Mouse (Mus musculus) forebrain, embryonic 13.5 days (tissue): Measurements from ENCODE around the gene Rbp1. TPM values are rescaled to one million over a fixed set of nuclear protein-coding genes. Genes with fewer than 3 reads are reported as not detected.

ENCODE experiments used
- ATAC-seq: fragments of 200-750 bp; cut with Nextera tagmentation; 2 replicates; pipeline ENCODE4 v1.8.0; 2017
- H3K27ac ChIP-seq: fragments of 300-500 bp; sonication (generic); 2 replicates; pipeline ENCODE4 v1.5.1; 2015; ENCODE audit warnings: inconsistent platforms, mild to moderate bottlenecking, moderate library complexity
- H3K27me3 ChIP-seq: fragments of 300-500 bp; sonication (generic); 2 replicates; pipeline ENCODE4 v1.6.1; 2015; ENCODE audit warnings: mild to moderate bottlenecking, inconsistent platforms
- H3K36me3 ChIP-seq: fragments of 300-500 bp; sonication (generic); 2 replicates; pipeline ENCODE4 v1.6.1; 2015; ENCODE audit warnings: mild to moderate bottlenecking, inconsistent platforms; ENCODE audit not compliant: poor library complexity, severe bottlenecking
- H3K4me1 ChIP-seq: fragments of 300-500 bp; sonication (generic); 2 replicates; pipeline ENCODE4 v1.6.1; 2015; ENCODE audit warnings: inconsistent platforms
- H3K4me2 ChIP-seq: fragments of 300-500 bp; sonication (generic); 2 replicates; pipeline ENCODE4 v1.6.1; 2015; ENCODE audit warnings: inconsistent platforms, mild to moderate bottlenecking, moderate library complexity
- H3K4me3 ChIP-seq: fragments of 300-500 bp; sonication (generic); 2 replicates; pipeline ENCODE4 v1.5.1; 2015; ENCODE audit warnings: mild to moderate bottlenecking, inconsistent platforms
- H3K9ac ChIP-seq: fragments of 300-500 bp; sonication (generic); 2 replicates; pipeline ENCODE4 v1.6.1; 2015; ENCODE audit warnings: mild to moderate bottlenecking, inconsistent platforms
- H3K9me3 ChIP-seq: fragments of 300-500 bp; sonication (generic); replicated peaks from 2 replicates; pipeline ENCODE4 v1.6.1; 2016; ENCODE audit warnings: inconsistent platforms
- WGBS: fragments of 180-500 bp; shearing (Covaris S2); methylation state at CpG from one replicate; pipeline ENCODE4 v1.1.7; 2015; 5-methylcytosine and 5-hydroxymethylcytosine counted together
- polyA plus RNA-seq: library from polyadenylated mRNA; unstranded; fragments of >200 nt; fragmentation: Nextera tagmentation; extraction: Ambion mirVana; gene quantifications from 2 replicates; pipeline ENCODE4 v1.2.1, GENCODE M21; 2015

The Rbp1 gene
- polyA plus RNA-seq, 1 experiment from 2014 or later = 72.9 TPM

GRCm38 (mm10) chr9:98480172-98480749 is 57.5 kb downstream of the Rbp1 start:
- Histone ChIP-seq H3K4me2 (no peak overlapping the region), H3K9me3 (no peaks in the 10 kb centered on the region), H3K27me3 (no peaks in the 10 kb centered on the region), H3K9ac (no peak overlapping the region), H3K27ac (no peak overlapping the region), H3K4me1 (no peaks in the 10 kb centered on the region), H3K36me3 (no peaks in the 10 kb centered on the region), H3K4me3 (no peak overlapping the region)
- no peak for ATAC-seq
- WGBS = 88% methylated on average over 2 of the region's 2 CpGs

DNA sequence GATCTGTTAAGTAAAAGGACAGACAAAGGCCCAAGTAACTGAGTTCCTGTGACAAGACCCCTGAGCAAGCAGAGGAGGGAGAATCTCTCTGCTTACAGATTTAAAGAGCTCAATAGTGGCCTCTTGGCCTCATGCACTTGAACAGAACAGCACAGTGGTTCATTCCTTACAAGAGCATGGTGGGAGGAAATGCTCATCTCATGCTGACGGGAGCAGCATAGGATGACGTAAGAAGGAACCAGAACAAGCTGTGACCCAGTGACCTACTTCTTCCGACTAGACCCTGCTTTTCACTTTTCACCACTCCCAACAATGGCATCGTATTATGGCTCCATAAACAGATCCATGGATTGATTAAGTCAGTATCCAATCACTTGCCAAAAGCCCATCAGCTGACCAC is 59.5 kb downstream of the Rbp1 start:
- H3K27me3 ChIP-seq = no peaks in the 10 kb centered on the region
- H3K4me1 ChIP-seq = no peaks in the 10 kb centered on the region
- no peak overlapping the region for H3K9ac ChIP-seq
- no peak overlapping the region for H3K27ac ChIP-seq
- ATAC-seq = no peak
- H3K9me3 ChIP-seq = no peaks in the 10 kb centered on the region
- 83% methylated on average over 4 of the region's 4 CpGs for WGBS
- no peak overlapping the region for H3K4me2 ChIP-seq
- no peak overlapping the region for H3K4me3 ChIP-seq
- H3K36me3 ChIP-seq = no peaks in the 10 kb centered on the region

GRCm38 (mm10) chr9:98485020-98485419 is 62.3 kb downstream of the Rbp1 start:
- Histone ChIP-seq H3K9ac (no peak overlapping the region), H3K4me3 (no peak overlapping the region), H3K9me3 (no peaks in the 10 kb centered on the region), H3K4me2 (no peak overlapping the region), H3K4me1 (no peaks in the 10 kb centered on the region), H3K36me3 (no peaks in the 10 kb centered on the region), H3K27me3 (no peaks in the 10 kb centered on the region), H3K27ac (no peak overlapping the region)
- ATAC-seq = no peak
- WGBS = 86% methylated on average over 7 of the region's 7 CpGs

GRCm38 (mm10) chr9:98485815-98486214 is 63.1 kb downstream of the Rbp1 start, which contains the start of gene Rbp2:
Rbp2 (plus strand) TSS chr9:98486115.
- no peak within 1 kb of the TSS for H3K4me2 ChIP-seq
- 90% methylated on average over 3 of the region's 3 CpGs for WGBS
- ATAC-seq = no peak
- no peaks in the 10 kb centered on the region for H3K27me3 ChIP-seq
- no peak within 1 kb of the TSS for H3K9ac ChIP-seq
- no peak within 1 kb of the TSS for H3K4me3 ChIP-seq
- H3K36me3 ChIP-seq = no peaks in the 10 kb centered on the region
- no peak within 1 kb of the TSS for H3K27ac ChIP-seq
- no peaks in the 10 kb centered on the region for H3K4me1 ChIP-seq
- H3K9me3 ChIP-seq = no peaks in the 10 kb centered on the region

DNA sequence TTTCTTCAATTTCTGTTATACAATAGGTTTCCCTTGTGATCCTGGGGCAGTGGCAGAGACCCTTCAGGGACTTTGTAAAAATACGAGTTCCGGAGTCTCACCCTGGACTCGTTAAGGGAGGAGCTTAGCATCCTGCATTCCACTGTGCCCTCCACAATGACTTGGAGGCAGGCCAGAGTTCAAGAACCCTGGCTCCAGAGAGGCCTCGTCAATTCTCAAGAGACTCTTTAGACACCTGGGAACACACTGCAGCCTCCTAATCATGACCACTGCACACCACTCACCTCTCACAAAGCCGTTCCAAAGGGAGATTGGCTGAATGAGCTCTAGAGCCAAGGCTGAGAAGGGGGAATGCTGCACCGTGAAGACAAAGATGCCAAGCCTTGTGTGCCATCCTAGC is 64.5 kb downstream of the Rbp1 start:
- no peak overlapping the region for H3K4me2 ChIP-seq
- no peak overlapping the region for H3K9ac ChIP-seq
- no peaks in the 10 kb centered on the region for H3K36me3 ChIP-seq
- H3K4me1 ChIP-seq = no peaks in the 10 kb centered on the region
- H3K27ac ChIP-seq = no peak overlapping the region
- ATAC-seq = no peak
- no peaks in the 10 kb centered on the region for H3K9me3 ChIP-seq
- H3K27me3 ChIP-seq = no peaks in the 10 kb centered on the region
- WGBS = 55% methylated on average over 6 of the region's 6 CpGs
- no peak overlapping the region for H3K4me3 ChIP-seq

DNA sequence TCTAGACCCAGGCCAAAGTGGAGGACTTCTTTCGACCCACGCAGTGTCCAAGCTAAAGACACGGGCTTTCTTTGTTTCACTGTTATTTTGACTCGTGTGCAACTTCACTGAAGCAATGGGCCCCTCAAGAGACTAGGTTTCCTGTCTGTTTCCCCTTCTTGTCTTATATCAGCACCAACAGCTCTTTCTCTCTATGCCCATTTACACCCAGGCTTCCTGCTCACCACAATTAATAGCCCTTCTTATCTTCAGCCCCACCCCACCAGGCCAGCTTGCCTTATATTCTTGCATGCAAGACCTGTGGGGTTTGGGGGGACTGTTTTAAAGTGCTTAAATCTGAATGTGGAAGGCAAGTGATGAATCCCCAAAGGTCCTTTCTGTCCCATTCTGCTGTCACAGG is 66.8 kb downstream of the Rbp1 start:
- no peak overlapping the region for H3K4me3 ChIP-seq
- H3K4me2 ChIP-seq = no peak overlapping the region
- no peaks in the 10 kb centered on the region for H3K9me3 ChIP-seq
- H3K9ac ChIP-seq = no peak overlapping the region
- 87% methylated on average over 4 of the region's 4 CpGs for WGBS
- no peaks in the 10 kb centered on the region for H3K36me3 ChIP-seq
- no peaks in the 10 kb centered on the region for H3K4me1 ChIP-seq
- H3K27me3 ChIP-seq = no peaks in the 10 kb centered on the region
- no peak overlapping the region for H3K27ac ChIP-seq
- ATAC-seq = no peak

DNA sequence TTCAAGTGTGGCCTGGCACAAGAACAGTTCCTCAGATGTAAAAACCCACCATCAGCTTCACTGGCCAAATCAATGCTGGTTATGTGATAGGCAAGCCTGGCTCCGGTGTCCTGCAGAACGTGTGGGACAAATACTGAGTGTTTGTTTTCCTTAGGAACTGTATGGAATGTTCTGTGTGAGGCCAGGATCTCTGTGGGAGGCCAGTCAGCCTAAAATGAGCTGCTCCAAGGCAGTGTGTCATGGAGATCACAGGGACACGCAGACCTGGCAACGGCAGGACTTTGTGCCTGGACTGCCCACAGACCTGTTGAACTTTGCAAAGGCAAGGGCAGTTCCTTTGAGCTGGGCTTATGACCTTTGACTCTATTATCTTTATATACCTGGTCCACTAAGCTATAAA is 67.4 kb downstream of the Rbp1 start:
- WGBS = 66% methylated on average over 4 of the region's 4 CpGs
- no peak for ATAC-seq

GRCm38 (mm10) chr9:98491071-98491470 is 68.3 kb downstream of the Rbp1 start:
- H3K27ac ChIP-seq = no peak overlapping the region
- H3K36me3 ChIP-seq = no peaks in the 10 kb centered on the region
- no peak overlapping the region for H3K4me3 ChIP-seq
- H3K27me3 ChIP-seq = no peaks in the 10 kb centered on the region
- no peak overlapping the region for H3K9ac ChIP-seq
- H3K4me2 ChIP-seq = no peak overlapping the region
- no peaks in the 10 kb centered on the region for H3K4me1 ChIP-seq
- ATAC-seq = no peak
- WGBS = 70% methylated on average over 5 of the region's 5 CpGs
- H3K9me3 ChIP-seq = no peaks in the 10 kb centered on the region

More for the DNA sequence above, 67.4 kb downstream of the Rbp1 start:
- H3K4me2 ChIP-seq = no peak overlapping the region
- H3K27ac ChIP-seq = no peak overlapping the region
- H3K27me3 ChIP-seq = no peaks in the 10 kb centered on the region
- no peaks in the 10 kb centered on the region for H3K36me3 ChIP-seq
- H3K4me3 ChIP-seq = no peak overlapping the region
- no peaks in the 10 kb centered on the region for H3K4me1 ChIP-seq
- H3K9me3 ChIP-seq = no peaks in the 10 kb centered on the region
- H3K9ac ChIP-seq = no peak overlapping the region

GRCm38 (mm10) chr9:98492212-98492611 is 69.5 kb downstream of the Rbp1 start:
- no peak overlapping the region for H3K27ac ChIP-seq
- H3K36me3 ChIP-seq = no peaks in the 10 kb centered on the region
- WGBS = 90% methylated on average over 5 of the region's 5 CpGs

GRCm38 (mm10) chr9:98492821-98493220 is 70.1 kb downstream of the Rbp1 start:
- no peak overlapping the region for H3K9ac ChIP-seq
- no peak overlapping the region for H3K4me2 ChIP-seq
- ATAC-seq = no peak
- peaks cover 9% of the 10 kb centered on the region for H3K4me1 ChIP-seq
- no peak overlapping the region for H3K4me3 ChIP-seq
- H3K27ac ChIP-seq = no peak overlapping the region
- H3K9me3 ChIP-seq = no peaks in the 10 kb centered on the region
- no peaks in the 10 kb centered on the region for H3K27me3 ChIP-seq
- 87% methylated on average over 1 of the region's 1 CpGs for WGBS
- no peaks in the 10 kb centered on the region for H3K36me3 ChIP-seq

More at GRCm38 (mm10) chr9:98492212-98492611, 69.5 kb downstream of the Rbp1 start:
- Histone ChIP-seq H3K27me3 (no peaks in the 10 kb centered on the region), H3K4me1 (peaks cover 3% of the 10 kb centered on the region), H3K9me3 (no peaks in the 10 kb centered on the region), H3K4me2 (no peak overlapping the region), H3K4me3 (no peak overlapping the region), H3K9ac (no peak overlapping the region)
- ATAC-seq = no peak

Other genes with a start within 250 kb of the Rbp1 start
- 2.0 and 2.3 TPM in 2 replicates for gene Nmnat3, start 135.5 kb upstream of the Rbp1 start, polyA plus RNA-seq
- not detected in 2 replicates for gene Rbp2, start 63.2 kb downstream of the Rbp1 start, polyA plus RNA-seq
- 122 and 134 TPM in 2 replicates for gene Copb2, start 140.8 kb downstream of the Rbp1 start, polyA plus RNA-seq
- gene Mrps22, start 178.7 kb downstream of the Rbp1 start, polyA plus RNA-seq = 68.4 and 69.6 TPM in 2 replicates